Mouse (Mus musculus): ENCODE results near the gene Supt6.

- TF ChIP-seq CHD1 (IDR thresholded peaks at IDR 0.05; ENCODE audit: low read depth, low read length) (no peak), USF2 (IDR thresholded peaks at IDR 0.05; ENCODE audit: borderline replicate concordance in 1 of 2, insufficient read depth in 1 of 2, low read depth in 1 of 2, low read length in 2 of 2) (no peak), POLR2A (IDR thresholded peaks at IDR 0.05; ENCODE audit: control insufficient read depth in 1 of 2, insufficient read depth in 1 of 2, low read depth in 1 of 2, low read length in 2 of 2, poor library complexity in 1 of 2) (no peak), MYC (IDR thresholded peaks at IDR 0.05; ENCODE audit: low read depth, low read length) (no peak), HCFC1 (IDR thresholded peaks at IDR 0.05; ENCODE audit: low read depth, low read length) (no peak)
These were observed 32.5 kb downstream of the Supt6 start for GRCm38 (mm10) chr11:78213086-78213817.
